In the genomic region with DNA sequence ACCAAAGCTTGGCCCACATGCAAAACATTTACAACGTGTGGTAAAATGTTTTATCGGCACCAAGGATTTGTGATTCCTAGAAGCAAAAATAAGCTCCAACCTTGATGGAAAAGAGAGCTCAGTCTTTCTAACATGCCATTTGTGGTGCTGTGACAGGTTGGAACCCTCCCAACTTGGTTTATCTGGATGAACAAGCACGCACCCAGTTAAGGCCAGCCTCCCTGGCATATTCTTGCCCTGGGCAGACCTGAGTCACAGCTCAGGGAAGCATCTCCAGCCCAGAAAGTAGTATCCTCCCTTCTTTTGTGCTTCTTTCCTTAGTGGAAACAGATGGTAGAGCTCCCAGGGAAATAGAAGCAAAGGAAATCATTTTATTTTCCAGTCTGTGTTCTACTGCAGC, we compare ENCODE assay signal across 16 mouse cellular contexts. TPM values are rescaled to one million over a fixed set of nuclear protein-coding genes. Genes with fewer than 3 reads are reported as not detected.
DNase-seq lines count a peak whose midpoint lies in the region; ATAC-seq and TF ChIP-seq lines count a peak whose summit lies in the region.
"Had no signal": no experiment of that assay in that cellular context is flagged by ENCODE, and none has a peak within 500 bp of the region (broad histone marks: within the 10 kb centered on the region; RNA-seq: fewer than 3 reads in every experiment).

No protein-coding gene starts in this region.

- no peak overlapping the region for H3K4me2 ChIP-seq in heart, embryonic 13.5 days
- H3K4me2 ChIP-seq in stomach, postnatal 0 days (replicated peaks; ENCODE audit: low read depth), result no peak overlapping the region
- no peak overlapping the region for H3K4me2 ChIP-seq in midbrain, embryonic 11.5 days
- H3K4me2 ChIP-seq: forebrain, embryonic 12.5 days; heart, embryonic 15.5 days; liver, embryonic 11.5 days had no signal

- peak overlapping the region; percentile 63; the same call in 1 of the 2 replicates for H3K27ac ChIP-seq in heart, embryonic 13.5 days (replicated peaks)
- peak overlapping the region; percentile 84; the same call in 1 of the 2 replicates for H3K27ac ChIP-seq in stomach, postnatal 0 days (replicated peaks)
- no peak overlapping the region for H3K27ac ChIP-seq in midbrain, embryonic 11.5 days (ENCODE audit: low read depth, low read length)
- H3K27ac ChIP-seq: forebrain, embryonic 12.5 days had no signal

- H3K27me3 ChIP-seq in heart, embryonic 13.5 days (replicated peaks), result peaks cover 55% of the 10 kb centered on the region
- no peaks in the 10 kb centered on the region for H3K27me3 ChIP-seq in stomach, postnatal 0 days (ENCODE audit: control insufficient read depth, insufficient read depth, low read length)
- no peaks in the 10 kb centered on the region for H3K27me3 ChIP-seq in midbrain, embryonic 11.5 days (ENCODE audit: control insufficient read depth, insufficient read depth, low read length)
- H3K27me3 ChIP-seq: forebrain, embryonic 12.5 days had no signal

- TF ChIP-seq CTCF in stomach, postnatal 0 days (IDR thresholded peaks at IDR 0.05; ENCODE audit: low read depth), result no peak

- no peak for ATAC-seq in heart, embryonic 13.5 days (ENCODE audit: extremely low read depth, insufficient number of reproducible peaks, low FRiP score, low TSS enrichment)
- ATAC-seq in stomach, postnatal 0 days (ENCODE audit: low FRiP score, low TSS enrichment), result peak; percentile 72
- ATAC-seq in midbrain, embryonic 11.5 days (ENCODE audit: low FRiP score), result no peak
- ATAC-seq: midbrain, embryonic 16.5 days had no signal

- no peak overlapping the region for H3K4me3 ChIP-seq in heart, embryonic 13.5 days
- no peak overlapping the region for H3K4me3 ChIP-seq in stomach, postnatal 0 days (ENCODE audit: low read depth, low read length)
- no peak overlapping the region for H3K4me3 ChIP-seq in midbrain, embryonic 11.5 days (ENCODE audit: low read depth, low read length)
- H3K4me3 ChIP-seq: forebrain, embryonic 12.5 days; heart, embryonic 15.5 days had no signal

- WGBS in heart, embryonic 13.5 days, result 79% methylated on average over 3 of the region's 3 CpGs
- WGBS in stomach, postnatal 0 days, result 55% methylated on average over 3 of the region's 3 CpGs
- WGBS in midbrain, embryonic 11.5 days, result 93% methylated on average over 3 of the region's 3 CpGs

- peaks cover 15% of the 10 kb centered on the region for H3K4me1 ChIP-seq in heart, embryonic 13.5 days
- H3K4me1 ChIP-seq in stomach, postnatal 0 days (replicated peaks; ENCODE audit: control insufficient read depth, insufficient read depth), result no peaks in the 10 kb centered on the region; the same call in 1 of the 2 replicates
- H3K4me1 ChIP-seq in midbrain, embryonic 11.5 days (ENCODE audit: control insufficient read depth, insufficient read depth, low read length), result no peaks in the 10 kb centered on the region
- H3K4me1 ChIP-seq: forebrain, embryonic 12.5 days had no signal

- no peaks in the 10 kb centered on the region for H3K36me3 ChIP-seq in heart, embryonic 13.5 days
- no peaks in the 10 kb centered on the region for H3K36me3 ChIP-seq in stomach, postnatal 0 days (ENCODE audit: control insufficient read depth, insufficient read depth, low read length)
- no peaks in the 10 kb centered on the region for H3K36me3 ChIP-seq in midbrain, embryonic 11.5 days (ENCODE audit: control insufficient read depth, insufficient read depth, low read length)
- H3K36me3 ChIP-seq: forebrain, embryonic 12.5 days; heart, embryonic 15.5 days had no signal

- no peak overlapping the region for H3K9ac ChIP-seq in heart, embryonic 13.5 days
- no peak overlapping the region for H3K9ac ChIP-seq in stomach, postnatal 0 days (ENCODE audit: low read length)
- no peak overlapping the region for H3K9ac ChIP-seq in midbrain, embryonic 11.5 days (ENCODE audit: low read length)
- H3K9ac ChIP-seq: forebrain, embryonic 12.5 days; heart, embryonic 15.5 days had no signal

- no peaks in the 10 kb centered on the region for H3K9me3 ChIP-seq in heart, embryonic 13.5 days
- H3K9me3 ChIP-seq in stomach, postnatal 0 days (ENCODE audit: control insufficient read depth, low read length), result no peaks in the 10 kb centered on the region
- no peaks in the 10 kb centered on the region for H3K9me3 ChIP-seq in midbrain, embryonic 11.5 days (ENCODE audit: control insufficient read depth, low read length)
- H3K9me3 ChIP-seq: forebrain, embryonic 12.5 days; heart, embryonic 15.5 days had no signal

- no peak for TF ChIP-seq EP300 in stomach, postnatal 0 days (optimal IDR thresholded peaks at IDR 0.05)

- DNase-seq in heart, postnatal 4 days, result no peak
- DNase-seq in urinary bladder, postnatal 14 days (ENCODE audit: low spot score), result peak; percentile 57
- no peak for DNase-seq in urinary bladder, adult 2 months (ENCODE audit: low spot score)
- peak; percentile 52 to 63 for DNase-seq in kidney, postnatal 25 days
- no peak for DNase-seq in stomach, postnatal 0 days (ENCODE audit: low spot score)
- DNase-seq in midbrain, embryonic 11.5 days (ENCODE audit: low spot score, missing footprints), result no peak
- DNase-seq in right cerebral cortex, postnatal 14 days, result no peak
- DNase-seq: adrenal gland, postnatal 14 days; cerebellum, adult 11 months; gastrocnemius, postnatal 25 days; lung, postnatal 10 days had no signal

RNA-seq across cellular contexts. Expression of a gene that starts 58.1 kb away (rescaled TPM):
- polyA plus RNA-seq in heart, embryonic 13.5 days (2015; fragmentation: Nextera tagmentation; extraction: Ambion mirVana), result 2.0 and 2.5 TPM in 2 replicates
- 1 to 10 TPM; 8.0 to 9.1 TPM for total RNA-seq in heart, postnatal 4 days (2021)
- 9.1 and 10.4 TPM in 2 replicates for polyA plus RNA-seq in urinary bladder, adult 2 months (2012; rRNA removed)
- polyA plus RNA-seq in stomach, postnatal 0 days (2015; fragmentation: Nextera tagmentation; extraction: Ambion mirVana), result 11.9 and 13.5 TPM in 2 replicates
- polyA plus RNA-seq in midbrain, embryonic 11.5 days (2014; fragmentation: Nextera tagmentation; extraction: Ambion mirVana), result 3.5 and 4.5 TPM in 2 replicates

Comparison
In these comparisons a context has a peak if more than half of its experiments do, and no peak if none do; other contexts are left out.
1. DNase-seq: peak in urinary bladder, postnatal 14 days (single experiment) and kidney, postnatal 25 days (2 of 2); none in heart, postnatal 4 days (single experiment), urinary bladder, adult 2 months (single experiment), stomach, postnatal 0 days (single experiment), midbrain, embryonic 11.5 days (single experiment) and right cerebral cortex, postnatal 14 days (single experiment).